Mouse (Mus musculus) layer of hippocampus, postnatal 25 days (tissue): ENCODE results near the gene Jun. TPM values are rescaled to one million over a fixed set of nuclear protein-coding genes. Genes with fewer than 3 reads are reported as not detected.

Source experiments
- total RNA-seq, 2 experiments: library from RNA; stranded (reverse); gene quantifications; 2 replicates each; pipeline ENCODE4 v1.2.3; 2021

Gene Jun
- total RNA-seq, 2 experiments from 2014 or later, result 90.0 to 105 TPM

Other genes starting within 250 kb of the Jun start
- gene Eqtn, start 123.4 kb downstream of the Jun start, total RNA-seq, result under 1 TPM; 0.69 to 0.85 TPM
- gene Mysm1, start 73.1 kb downstream of the Jun start, total RNA-seq, result 10 to 100 TPM; 24.8 to 37.7 TPM